Mouse (Mus musculus): ENCODE measurements around the gene Tmie.

DNA sequence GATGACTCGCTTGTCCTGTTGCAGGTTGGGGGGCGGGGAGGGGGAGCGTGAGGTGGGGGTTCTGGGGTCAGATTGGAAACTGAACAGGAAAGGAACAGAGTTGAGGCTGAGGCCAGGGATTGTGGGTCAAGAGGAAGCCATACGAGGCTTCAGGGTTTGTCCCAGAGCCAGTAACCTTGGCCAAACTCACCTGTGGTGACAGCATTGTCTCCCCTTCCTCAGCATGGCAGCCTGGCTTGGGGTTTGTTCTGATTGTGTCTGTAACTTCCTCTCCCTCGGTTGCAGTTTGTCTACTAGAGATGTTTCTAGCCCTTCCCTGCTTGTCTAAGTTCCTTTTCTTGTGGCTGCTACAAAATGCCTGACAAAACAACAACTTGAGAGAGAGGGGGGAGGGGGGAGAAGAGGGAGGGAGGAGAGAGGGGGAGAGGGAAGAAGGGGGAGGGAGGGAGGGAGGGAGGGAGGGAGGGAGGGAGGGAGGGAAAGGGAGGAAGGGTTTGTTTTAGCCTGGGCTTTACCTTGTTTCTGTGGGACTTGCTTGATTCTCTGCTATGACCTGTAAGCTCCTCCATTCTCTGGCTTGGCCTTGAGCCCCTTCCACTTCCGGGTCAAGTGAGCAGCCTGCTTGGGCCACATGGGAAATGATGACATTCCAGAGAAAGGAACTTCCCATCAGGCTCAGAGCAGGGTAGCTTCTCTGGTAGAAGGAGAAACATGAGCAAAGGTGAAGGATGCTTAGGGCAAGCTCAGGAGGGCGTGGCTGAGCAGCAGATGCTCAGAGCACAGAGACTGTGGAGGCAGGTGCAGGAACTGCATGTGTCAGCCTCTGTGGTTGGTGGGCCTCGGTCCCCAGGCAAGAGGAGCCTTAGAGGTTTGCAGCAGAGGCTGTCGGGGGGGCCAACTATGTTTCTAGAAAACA is 7.7 kb upstream of the Tmie start:
- TF ChIP-seq MAFK (IDR thresholded peaks at IDR 0.05; ENCODE audit: insufficient read depth, low read depth, low read length) (no peak), CHD2 (IDR thresholded peaks at IDR 0.05; ENCODE audit: low read depth, low read length) (no peak)
